Mouse (Mus musculus): Measurements from ENCODE around the gene Gcn1l1. TPM values are rescaled to one million over a fixed set of nuclear protein-coding genes. Genes with fewer than 3 reads are reported as not detected.

Gene Gcn1l1
- polyA plus RNA-seq, 1 experiment from 2014 or later = 60.4 TPM

- no peak overlapping the region for H3K9ac ChIP-seq
- ATAC-seq (ENCODE audit: low FRiP score) = no peak
- H3K9me3 ChIP-seq = no peaks in the 10 kb centered on the region
- WGBS = 83% methylated on average over 6 of the region's 6 CpGs
- no peak overlapping the region for H3K4me2 ChIP-seq
- no peak overlapping the region for H3K4me3 ChIP-seq (replicated peaks)
- no peaks in the 10 kb centered on the region for H3K36me3 ChIP-seq (replicated peaks)
- H3K27ac ChIP-seq = no peak overlapping the region
- H3K4me1 ChIP-seq = peaks cover 11% of the 10 kb centered on the region
- H3K27me3 ChIP-seq = 0 out of 2 replicates have a peak, but pooled peaks cover 3% of the 10 kb centered on the region
Observed at GRCm38 (mm10) chr5:115656677-115657076, 91.6 kb downstream of the Gcn1l1 start.

- Histone ChIP-seq H3K9ac (no peak overlapping the region), H3K36me3 (replicated peaks) (no peaks in the 10 kb centered on the region), H3K4me1 (peaks cover 6% of the 10 kb centered on the region), H3K9me3 (no peaks in the 10 kb centered on the region), H3K27me3 (0 out of 2 replicates have a peak, but pooled peaks cover 3% of the 10 kb centered on the region), H3K27ac (no peak overlapping the region), H3K4me2 (no peak overlapping the region), H3K4me3 (replicated peaks) (no peak overlapping the region)
- ATAC-seq (ENCODE audit: low FRiP score) = no peak
- WGBS = 68% methylated on average over 1 of the region's 1 CpGs
Observed at GRCm38 (mm10) chr5:115657234-115657633, 92.2 kb downstream of the Gcn1l1 start.

GRCm38 (mm10) chr5:115658352-115658751, 93.3 kb downstream of the Gcn1l1 start:
- Histone ChIP-seq H3K4me3 (replicated peaks) (no peak overlapping the region), H3K9ac (no peak overlapping the region), H3K4me2 (no peak overlapping the region), H3K27ac (no peak overlapping the region), H3K9me3 (no peaks in the 10 kb centered on the region), H3K4me1 (no peaks in the 10 kb centered on the region), H3K36me3 (replicated peaks) (no peaks in the 10 kb centered on the region), H3K27me3 (0 out of 2 replicates have a peak, but pooled peaks cover 3% of the 10 kb centered on the region)
- 87% methylated on average over 6 of the region's 6 CpGs for WGBS
- no peak for ATAC-seq (ENCODE audit: low FRiP score)

GRCm38 (mm10) chr5:115662658-115663057, 97.6 kb downstream of the Gcn1l1 start:
- peaks cover 10% of the 10 kb centered on the region for H3K4me1 ChIP-seq
- no peak overlapping the region for H3K4me2 ChIP-seq
- no peaks in the 10 kb centered on the region for H3K27me3 ChIP-seq
- H3K9me3 ChIP-seq = no peaks in the 10 kb centered on the region
- no peak for ATAC-seq (ENCODE audit: low FRiP score)
- WGBS = 88% methylated on average over 22 of the region's 22 CpGs
- H3K27ac ChIP-seq = no peak overlapping the region
- no peak overlapping the region for H3K4me3 ChIP-seq (replicated peaks)
- H3K9ac ChIP-seq = no peak overlapping the region
- H3K36me3 ChIP-seq (replicated peaks) = no peaks in the 10 kb centered on the region; the same call in 1 of the 2 replicates

- 58% methylated on average over 8 of the region's 8 CpGs for WGBS
- Histone ChIP-seq H3K27me3 (peaks cover 7% of the 10 kb centered on the region; the same call in 1 of the 2 replicates), H3K4me3 (replicated peaks) (no peak overlapping the region), H3K4me2 (no peak overlapping the region), H3K27ac (no peak overlapping the region), H3K9me3 (no peaks in the 10 kb centered on the region), H3K9ac (no peak overlapping the region), H3K4me1 (peaks cover 16% of the 10 kb centered on the region), H3K36me3 (replicated peaks) (no peaks in the 10 kb centered on the region; the same call in 1 of the 2 replicates)
- ATAC-seq (ENCODE audit: low FRiP score) = no peak
Observed at GRCm38 (mm10) chr5:115666366-115667065, 101.5 kb downstream of the Gcn1l1 start.

GRCm38 (mm10) chr5:115667210-115667609, 102.2 kb downstream of the Gcn1l1 start:
- peaks cover 16% of the 10 kb centered on the region for H3K4me1 ChIP-seq
- H3K9ac ChIP-seq = no peak overlapping the region
- no peaks in the 10 kb centered on the region; the same call in 1 of the 2 replicates for H3K36me3 ChIP-seq (replicated peaks)
- no peak overlapping the region for H3K4me3 ChIP-seq (replicated peaks)
- no peak overlapping the region for H3K27ac ChIP-seq
- no peak overlapping the region for H3K4me2 ChIP-seq
- no peak for ATAC-seq (ENCODE audit: low FRiP score)
- WGBS = 74% methylated on average over 8 of the region's 8 CpGs
- no peaks in the 10 kb centered on the region for H3K9me3 ChIP-seq
- peaks cover 7% of the 10 kb centered on the region; the same call in 1 of the 2 replicates for H3K27me3 ChIP-seq

GRCm38 (mm10) chr5:115667894-115668293, 102.8 kb downstream of the Gcn1l1 start:
- no peak overlapping the region for H3K27ac ChIP-seq

GRCm38 (mm10) chr5:115668986-115669385, 103.9 kb downstream of the Gcn1l1 start:
- H3K4me2 ChIP-seq = no peak overlapping the region
- H3K27me3 ChIP-seq = peaks cover 7% of the 10 kb centered on the region; the same call in 1 of the 2 replicates
- ATAC-seq (ENCODE audit: low FRiP score) = no peak
- 84% methylated on average over 12 of the region's 12 CpGs for WGBS
- no peaks in the 10 kb centered on the region; the same call in 1 of the 2 replicates for H3K36me3 ChIP-seq (replicated peaks)
- H3K4me1 ChIP-seq = peaks cover 16% of the 10 kb centered on the region
- H3K9ac ChIP-seq = no peak overlapping the region
- no peak overlapping the region for H3K4me3 ChIP-seq (replicated peaks)
- H3K27ac ChIP-seq = no peak overlapping the region
- H3K9me3 ChIP-seq = no peaks in the 10 kb centered on the region

More at GRCm38 (mm10) chr5:115667894-115668293, 102.8 kb downstream of the Gcn1l1 start:
- WGBS = 8% methylated on average over 7 of the region's 7 CpGs
- Histone ChIP-seq H3K4me2 (no peak overlapping the region), H3K27me3 (peaks cover 7% of the 10 kb centered on the region; the same call in 1 of the 2 replicates), H3K9ac (no peak overlapping the region), H3K36me3 (replicated peaks) (no peaks in the 10 kb centered on the region; the same call in 1 of the 2 replicates), H3K4me1 (peaks cover 16% of the 10 kb centered on the region), H3K4me3 (replicated peaks) (no peak overlapping the region), H3K9me3 (no peaks in the 10 kb centered on the region)
- no peak for ATAC-seq (ENCODE audit: low FRiP score)

- WGBS = 88% methylated on average over 11 of the region's 11 CpGs
Observed at GRCm38 (mm10) chr5:115669974-115670373, 104.9 kb downstream of the Gcn1l1 start.

GRCm38 (mm10) chr5:115670406-115670805, 105.4 kb downstream of the Gcn1l1 start:
- Histone ChIP-seq H3K9ac (no peak overlapping the region), H3K4me1 (peaks cover 16% of the 10 kb centered on the region), H3K4me3 (replicated peaks) (no peak overlapping the region), H3K27me3 (peaks cover 7% of the 10 kb centered on the region; the same call in 1 of the 2 replicates), H3K27ac (no peak overlapping the region), H3K36me3 (replicated peaks) (no peaks in the 10 kb centered on the region; the same call in 1 of the 2 replicates), H3K9me3 (no peaks in the 10 kb centered on the region), H3K4me2 (no peak overlapping the region)
- ATAC-seq (ENCODE audit: low FRiP score) = no peak
- 73% methylated on average over 2 of the region's 2 CpGs for WGBS

More at GRCm38 (mm10) chr5:115669974-115670373, 104.9 kb downstream of the Gcn1l1 start:
- no peak for ATAC-seq (ENCODE audit: low FRiP score)
- H3K9me3 ChIP-seq = no peaks in the 10 kb centered on the region
- H3K9ac ChIP-seq = no peak overlapping the region
- H3K4me1 ChIP-seq = peaks cover 16% of the 10 kb centered on the region
- peaks cover 7% of the 10 kb centered on the region; the same call in 1 of the 2 replicates for H3K27me3 ChIP-seq
- no peaks in the 10 kb centered on the region; the same call in 1 of the 2 replicates for H3K36me3 ChIP-seq (replicated peaks)
- H3K4me3 ChIP-seq (replicated peaks) = no peak overlapping the region
- no peak overlapping the region for H3K27ac ChIP-seq
- H3K4me2 ChIP-seq = no peak overlapping the region

GRCm38 (mm10) chr5:115671846-115672245, 106.8 kb downstream of the Gcn1l1 start:
- Histone ChIP-seq H3K9me3 (no peaks in the 10 kb centered on the region), H3K4me2 (no peak overlapping the region), H3K27ac (no peak overlapping the region), H3K27me3 (peaks cover 7% of the 10 kb centered on the region; the same call in 1 of the 2 replicates), H3K36me3 (replicated peaks) (no peaks in the 10 kb centered on the region; the same call in 1 of the 2 replicates), H3K4me1 (peaks cover 12% of the 10 kb centered on the region), H3K9ac (no peak overlapping the region), H3K4me3 (replicated peaks) (no peak overlapping the region)
- ATAC-seq (ENCODE audit: low FRiP score) = no peak
- 75% methylated on average over 8 of the region's 8 CpGs for WGBS

Measured in forebrain, embryonic 12.5 days (tissue).